Comparison of ENCODE assay signal across 19 mouse cellular contexts in the genomic region with DNA sequence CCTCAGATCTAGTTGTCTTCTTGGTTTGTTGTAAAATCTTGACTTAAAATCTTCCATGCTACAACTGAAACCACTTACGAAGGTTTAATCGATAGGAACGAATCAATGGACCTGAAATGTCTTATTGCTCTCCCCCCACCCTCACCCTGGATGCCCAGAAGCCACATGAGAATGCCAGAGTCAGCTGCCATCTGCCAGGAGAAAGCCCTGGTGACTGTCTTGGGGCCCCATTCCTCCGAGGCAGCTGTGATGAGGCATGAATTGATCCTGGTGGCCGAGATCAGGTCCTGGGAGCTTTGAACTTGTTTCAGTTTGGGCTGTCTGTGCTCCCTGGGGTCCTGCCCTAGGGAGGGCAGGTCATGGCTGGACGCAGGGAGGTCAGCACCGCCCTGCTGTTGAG. TPM values are rescaled to one million over a fixed set of nuclear protein-coding genes. Genes with fewer than 3 reads are reported as not detected.
DNase-seq lines count a peak whose midpoint lies in the region; ATAC-seq and TF ChIP-seq lines count a peak whose summit lies in the region.
"Had no signal": no experiment of that assay in that cellular context is flagged by ENCODE, and none has a peak within 500 bp of the region (broad histone marks: within the 10 kb centered on the region; RNA-seq: fewer than 3 reads in every experiment).

No protein-coding gene starts in this region.

- no peak overlapping the region for H3K4me2 ChIP-seq in midbrain, embryonic 13.5 days (replicated peaks)
- H3K4me2 ChIP-seq in midbrain, postnatal 0 days (ENCODE audit: low read depth, low read length, poor library complexity, severe bottlenecking), result no peak overlapping the region
- H3K4me2 ChIP-seq in hindbrain, postnatal 0 days (ENCODE audit: low read depth, low read length), result no peak overlapping the region
- no peak overlapping the region for H3K4me2 ChIP-seq in stomach, embryonic 15.5 days
- H3K4me2 ChIP-seq: heart, embryonic 13.5 days; intestine, embryonic 15.5 days; neural tube, embryonic 12.5 days had no signal

- 70% methylated on average over 7 of the region's 7 CpGs for whole genome bisulfite sequencing in heart, embryonic 10.5 days
- WGBS in midbrain, embryonic 13.5 days, result 67% methylated on average over 7 of the region's 7 CpGs
- 71% methylated on average over 7 of the region's 7 CpGs for WGBS in midbrain, postnatal 0 days
- 58% methylated on average over 7 of the region's 7 CpGs for WGBS in hindbrain, postnatal 0 days
- 74% methylated on average over 7 of the region's 7 CpGs for WGBS in stomach, embryonic 15.5 days

- H3K27me3 ChIP-seq in heart, embryonic 10.5 days (ENCODE audit: insufficient read depth, poor library complexity, severe bottlenecking), result no peaks in the 10 kb centered on the region
- no peaks in the 10 kb centered on the region for H3K27me3 ChIP-seq in midbrain, embryonic 13.5 days
- H3K27me3 ChIP-seq in midbrain, postnatal 0 days (ENCODE audit: insufficient read depth, low read length), result no peaks in the 10 kb centered on the region
- no peaks in the 10 kb centered on the region for H3K27me3 ChIP-seq in hindbrain, postnatal 0 days (ENCODE audit: insufficient read depth, low read length)
- no peaks in the 10 kb centered on the region for H3K27me3 ChIP-seq in stomach, embryonic 15.5 days (replicated peaks)
- H3K27me3 ChIP-seq: heart, embryonic 13.5 days; intestine, embryonic 15.5 days; neural tube, embryonic 12.5 days had no signal

- no peak overlapping the region for H3K9ac ChIP-seq in midbrain, embryonic 13.5 days (replicated peaks)
- no peak overlapping the region for H3K9ac ChIP-seq in midbrain, postnatal 0 days (replicated peaks; ENCODE audit: low read length, poor library complexity, severe bottlenecking)
- H3K9ac ChIP-seq in hindbrain, postnatal 0 days (replicated peaks; ENCODE audit: low read length), result no peak overlapping the region
- H3K9ac ChIP-seq in stomach, embryonic 15.5 days, result no peak overlapping the region
- H3K9ac ChIP-seq: heart, embryonic 13.5 days; intestine, embryonic 15.5 days; neural tube, embryonic 12.5 days had no signal

- H3K4me1 ChIP-seq in heart, embryonic 10.5 days, result peaks cover 72% of the 10 kb centered on the region
- H3K4me1 ChIP-seq in midbrain, embryonic 13.5 days (replicated peaks), result peaks cover 66% of the 10 kb centered on the region
- H3K4me1 ChIP-seq in midbrain, postnatal 0 days (ENCODE audit: insufficient read depth, low read length), result peaks cover 24% of the 10 kb centered on the region
- peaks cover 20% of the 10 kb centered on the region for H3K4me1 ChIP-seq in hindbrain, postnatal 0 days (ENCODE audit: insufficient read depth, low read length)
- peaks cover 33% of the 10 kb centered on the region for H3K4me1 ChIP-seq in stomach, embryonic 15.5 days

- no peak overlapping the region for H3K4me3 ChIP-seq in heart, embryonic 10.5 days
- H3K4me3 ChIP-seq in midbrain, embryonic 13.5 days (replicated peaks), result no peak overlapping the region
- no peak overlapping the region for H3K4me3 ChIP-seq in midbrain, postnatal 0 days (ENCODE audit: low read depth, low read length)
- H3K4me3 ChIP-seq in hindbrain, postnatal 0 days (ENCODE audit: low read length), result no peak overlapping the region
- no peak overlapping the region for H3K4me3 ChIP-seq in stomach, embryonic 15.5 days (replicated peaks)
- H3K4me3 ChIP-seq: heart, embryonic 13.5 days; intestine, embryonic 15.5 days; neural tube, embryonic 12.5 days had no signal

- no peak for TF ChIP-seq CTCF in midbrain, postnatal 0 days (IDR thresholded peaks at IDR 0.05)
- no peak for TF ChIP-seq CTCF in hindbrain, postnatal 0 days (IDR thresholded peaks at IDR 0.05; ENCODE audit: low read depth)

- no peak for DNase-seq in heart, embryonic 10.5 days (ENCODE audit: low spot score)
- DNase-seq in heart, adult 8-10 months (ENCODE audit: low spot score), result no peak
- DNase-seq in midbrain, postnatal 0 days (ENCODE audit: low spot score), result no peak
- no peak for DNase-seq in hindbrain, postnatal 0 days (ENCODE audit: low spot score)
- DNase-seq in cerebellum, adult 9-11 months, result no peak
- no peak for DNase-seq in frontal cortex, postnatal 36 days (ENCODE audit: low spot score in 2 of 2)
- DNase-seq: adrenal gland, postnatal 36 days; B cell, adult 2 months; cerebellum, adult 18-20 months; cerebellum, postnatal 36 days; kidney, adult 9 months; kidney, postnatal 25 days; lung, adult 18-20 months; right cerebral cortex, adult 18-20 months had no signal

- ATAC-seq in midbrain, embryonic 13.5 days, result no peak
- no peak for ATAC-seq in midbrain, postnatal 0 days (ENCODE audit: low FRiP score)
- no peak for ATAC-seq in hindbrain, postnatal 0 days
- ATAC-seq in stomach, embryonic 15.5 days (ENCODE audit: insufficient read depth, low FRiP score, low read depth), result no peak
- ATAC-seq: intestine, embryonic 15.5 days had no signal

- peak overlapping the region; percentile 17; the same call in 1 of the 2 replicates for H3K27ac ChIP-seq in heart, embryonic 10.5 days
- peak overlapping the region; percentile 89 for H3K27ac ChIP-seq in midbrain, embryonic 13.5 days
- no peak overlapping the region for H3K27ac ChIP-seq in midbrain, postnatal 0 days (ENCODE audit: low read depth, low read length)
- 0 out of 2 replicates have a peak overlapping the region, but pooled peaks have one; percentile 6 for H3K27ac ChIP-seq in hindbrain, postnatal 0 days
- H3K27ac ChIP-seq in stomach, embryonic 15.5 days, result 0 out of 2 replicates have a peak overlapping the region, but pooled peaks have one; percentile 6
- H3K27ac ChIP-seq: heart, embryonic 13.5 days; neural tube, embryonic 12.5 days had no signal

- H3K36me3 ChIP-seq in heart, embryonic 10.5 days, result no peaks in the 10 kb centered on the region
- H3K36me3 ChIP-seq in midbrain, embryonic 13.5 days, result no peaks in the 10 kb centered on the region
- H3K36me3 ChIP-seq in midbrain, postnatal 0 days (ENCODE audit: insufficient read depth, low read length), result no peaks in the 10 kb centered on the region
- no peaks in the 10 kb centered on the region for H3K36me3 ChIP-seq in hindbrain, postnatal 0 days (ENCODE audit: insufficient read depth, low read length)
- H3K36me3 ChIP-seq in stomach, embryonic 15.5 days, result no peaks in the 10 kb centered on the region
- H3K36me3 ChIP-seq: heart, embryonic 13.5 days; intestine, embryonic 15.5 days; neural tube, embryonic 12.5 days had no signal

- H3K9me3 ChIP-seq in heart, embryonic 10.5 days, result no peaks in the 10 kb centered on the region
- H3K9me3 ChIP-seq in midbrain, embryonic 13.5 days, result no peaks in the 10 kb centered on the region
- H3K9me3 ChIP-seq in midbrain, postnatal 0 days (ENCODE audit: low read length), result no peaks in the 10 kb centered on the region
- H3K9me3 ChIP-seq in hindbrain, postnatal 0 days (ENCODE audit: low read length), result no peaks in the 10 kb centered on the region
- H3K9me3 ChIP-seq in stomach, embryonic 15.5 days, result no peaks in the 10 kb centered on the region
- H3K9me3 ChIP-seq: heart, embryonic 13.5 days; intestine, embryonic 15.5 days; neural tube, embryonic 12.5 days had no signal

RNA-seq across cellular contexts. Expression of gene Medag, which starts 33.0 kb away (rescaled TPM):
- polyA plus RNA-seq in heart, embryonic 10.5 days (2016; fragmentation: Nextera tagmentation; extraction: Ambion mirVana), result 0.26 and 0.62 TPM in 2 replicates
- 10 to 100 TPM in 3 of 4 experiments, 1 to 10 TPM in 1; 9.4 to 13.9 (median 11.5) TPM for total RNA-seq in heart, adult 8-10 months (2022)
- 1.9 and 2.3 TPM in 2 replicates for polyA plus RNA-seq in midbrain, embryonic 13.5 days (2015; fragmentation: Nextera tagmentation; extraction: Ambion mirVana)
- total RNA-seq in midbrain, postnatal 0 days (2014; rRNA removed), result 2.6 and 3.4 TPM in 2 replicates
- 1.3 and 2.1 TPM in 2 replicates for polyA plus RNA-seq in midbrain, postnatal 0 days (2015; fragmentation: Nextera tagmentation; extraction: Ambion mirVana)
- total RNA-seq in hindbrain, postnatal 0 days (2014; rRNA removed), result 9.3 and 11.3 TPM in 2 replicates
- 8.3 and 9.1 TPM in 2 replicates for polyA plus RNA-seq in hindbrain, postnatal 0 days (2015; fragmentation: Nextera tagmentation; extraction: Ambion mirVana)
- 2.8 TPM in 2 replicates for polyA plus RNA-seq in stomach, embryonic 15.5 days (2015; fragmentation: Nextera tagmentation; extraction: Ambion mirVana)
